Mouse (Mus musculus): ENCODE results near the gene Rragb. TPM values are rescaled to one million over a fixed set of nuclear protein-coding genes. Genes with fewer than 3 reads are reported as not detected.

The Rragb gene
- total RNA-seq (2023) = 10 to 100 TPM; 12.0 to 16.0 TPM

DNA sequence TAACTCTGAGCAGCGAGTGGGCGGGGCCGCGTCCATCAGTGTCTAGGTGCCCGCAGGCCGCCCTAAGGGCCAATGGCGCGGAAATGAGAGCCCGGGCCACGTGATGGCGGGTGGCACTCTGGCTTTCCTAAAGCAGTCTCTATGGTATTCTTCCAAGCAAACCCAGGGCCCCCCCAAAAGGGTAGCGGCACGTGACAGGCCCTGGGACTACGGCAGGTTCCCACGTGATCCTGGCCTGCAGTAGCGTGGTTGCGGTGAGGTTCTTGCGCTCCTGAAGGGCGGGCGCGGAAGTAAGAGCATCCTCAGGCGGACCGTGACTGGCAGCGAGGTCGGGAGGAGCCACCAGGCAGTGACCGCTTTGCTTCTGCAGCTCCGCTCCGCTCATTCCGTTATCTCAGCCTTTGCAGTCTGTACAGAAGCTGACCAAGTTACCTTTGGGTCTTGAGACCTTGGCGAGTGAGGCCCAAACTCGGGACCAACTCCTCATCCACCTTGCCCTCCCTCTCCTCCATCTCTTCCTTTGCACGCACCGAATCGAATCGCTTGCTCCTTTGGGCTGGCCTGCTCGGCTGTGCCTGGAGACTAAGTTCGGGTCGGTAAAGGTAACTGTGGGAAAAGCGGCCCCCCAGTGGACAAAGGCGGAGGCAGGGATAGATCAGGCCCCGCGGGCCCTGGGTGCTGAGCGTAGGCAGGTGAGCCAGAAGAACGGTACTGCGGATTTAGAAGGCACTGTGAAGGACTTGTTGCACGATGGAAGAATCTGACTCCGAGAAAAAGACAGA is at the start of gene Rragb:
Rragb (plus strand) TSS at position 248 of the 782 bp plus-strand sequence.

DNA sequence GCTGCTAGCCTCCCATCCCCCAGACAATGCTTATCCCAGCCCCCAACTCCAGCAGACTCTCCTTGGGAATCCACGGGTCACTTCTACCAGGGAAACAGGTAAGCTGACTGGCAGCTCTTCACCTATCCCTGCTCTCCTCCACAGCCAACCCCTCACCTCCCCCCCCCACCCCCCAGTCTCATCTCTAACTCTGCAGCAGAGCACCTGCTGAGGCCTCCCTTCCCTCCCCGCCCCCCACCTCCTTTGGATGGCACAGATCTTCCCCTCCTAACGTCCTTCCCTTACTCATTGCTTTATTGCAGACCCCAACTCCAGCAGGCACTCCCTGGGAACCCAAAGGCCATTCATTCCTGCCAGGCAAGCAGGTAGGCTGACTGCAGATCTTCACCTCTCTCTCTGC is 21.3 kb upstream of the Rragb start, which contains the start of gene Foxr2:
Foxr2 (plus strand) TSS at position 301 of the 400 bp plus-strand sequence.

Other genes with a start within 250 kb of the Rragb start
- gene Usp51, start 133.5 kb upstream of the Rragb start, total RNA-seq (2023) = not detected
- under 1 TPM in 1 of 2 experiments, not detected in 1; 0.38 TPM for gene Mageh1, start 102.4 kb upstream of the Rragb start, total RNA-seq (2023)
- not detected for gene Foxr2, start 21.2 kb upstream of the Rragb start, total RNA-seq (2023)
- gene Klf8, start 97.5 kb downstream of the Rragb start, total RNA-seq (2023) = 1 to 10 TPM; 2.7 to 4.3 TPM